9 mouse cellular contexts compared by ENCODE assay signal in the genomic region with DNA sequence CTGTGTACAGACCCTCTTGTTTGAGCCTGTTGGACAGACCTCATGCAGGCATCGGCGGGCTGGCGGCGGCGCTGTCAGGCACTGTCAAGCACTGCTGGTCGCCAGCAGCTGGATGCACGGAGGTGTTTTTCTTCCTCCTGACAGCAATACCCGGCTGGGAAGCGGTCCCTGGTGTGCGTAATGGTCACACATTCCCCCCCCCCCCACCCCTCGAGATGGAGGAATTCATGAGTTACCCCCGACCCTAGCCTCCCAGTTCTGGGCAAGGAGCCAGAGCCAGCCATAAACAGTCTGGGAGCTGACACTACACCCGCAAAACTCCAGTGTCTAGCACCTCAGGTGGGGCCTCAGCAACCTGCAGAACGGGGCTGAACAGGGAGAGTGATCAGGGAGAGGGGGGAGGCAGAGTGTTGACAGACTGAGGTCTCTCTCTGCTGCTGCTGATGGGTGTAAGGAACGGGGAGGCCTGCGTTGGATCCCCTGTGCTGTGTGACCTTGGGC. TPM values are rescaled to one million over a fixed set of nuclear protein-coding genes. Genes with fewer than 3 reads are reported as not detected.
DNase-seq lines count a peak whose midpoint lies in the region; ATAC-seq and TF ChIP-seq lines count a peak whose summit lies in the region.
"Had no signal": no experiment of that assay in that cellular context is flagged by ENCODE, and none has a peak within 500 bp of the region (broad histone marks: within the 10 kb centered on the region; RNA-seq: fewer than 3 reads in every experiment).

No protein-coding gene starts in this region.

- no peak for TF ChIP-seq CTCF in intestine, postnatal 0 days (IDR thresholded peaks at IDR 0.05; ENCODE audit: low read depth)

- no peaks in the 10 kb centered on the region for H3K36me3 ChIP-seq in intestine, embryonic 14.5 days (ENCODE audit: control insufficient read depth, insufficient read depth, low read length)
- H3K36me3 ChIP-seq in intestine, postnatal 0 days (ENCODE audit: control insufficient read depth, insufficient read depth): no peaks in the 10 kb centered on the region
- H3K36me3 ChIP-seq in forebrain, embryonic 14.5 days (ENCODE audit: control insufficient read depth, insufficient read depth, low read length): peaks cover 44% of the 10 kb centered on the region

- H3K4me1 ChIP-seq in intestine, embryonic 14.5 days (replicated peaks; ENCODE audit: control insufficient read depth, insufficient read depth, low read length): peaks cover 49% of the 10 kb centered on the region
- H3K4me1 ChIP-seq in intestine, postnatal 0 days (replicated peaks; ENCODE audit: control insufficient read depth, insufficient read depth, low read length): no peaks in the 10 kb centered on the region
- H3K4me1 ChIP-seq in forebrain, embryonic 14.5 days (ENCODE audit: control insufficient read depth, insufficient read depth, low read length): peaks cover 65% of the 10 kb centered on the region

- peak; percentile 75 for DNase-seq in intestine, embryonic 14.5 days (ENCODE audit: low spot score)
- DNase-seq in ZHBTc4 (ENCODE audit: low read depth, low spot score): peak; percentile 30
- DNase-seq in forebrain, embryonic 14.5 days (ENCODE audit: low spot score): peak; percentile 89
- DNase-seq in mesoderm, embryonic 11.5 days (ENCODE audit: low read depth, low spot score): peak; percentile 57
- DNase-seq in gastrocnemius, postnatal 10 days: no peak
- no peak for DNase-seq in Muller cell, postnatal 12 days (ENCODE audit: inconsistent ontology term)
- no peak for DNase-seq in layer of hippocampus, postnatal 14 days (ENCODE audit: low spot score in 2 of 2)
- DNase-seq: adrenal gland, postnatal 25 days had no signal

- 14% methylated on average over 16 of the region's 16 CpGs for WGBS in intestine, embryonic 14.5 days
- 27% methylated on average over 16 of the region's 16 CpGs for WGBS in intestine, postnatal 0 days
- 10% methylated on average over 16 of the region's 16 CpGs for WGBS in forebrain, embryonic 14.5 days

- peak overlapping the region; percentile 22; the same call in 1 of the 2 replicates for H3K27ac ChIP-seq in intestine, embryonic 14.5 days (ENCODE audit: low read depth)
- H3K27ac ChIP-seq in intestine, postnatal 0 days (ENCODE audit: low read depth, low read length): no peak overlapping the region
- peak overlapping the region; percentile 78 for H3K27ac ChIP-seq in forebrain, embryonic 14.5 days (ENCODE audit: low read depth, low read length)

- peak overlapping the region; percentile 22; the same call in 1 of the 2 replicates for H3K4me2 ChIP-seq in intestine, embryonic 14.5 days (ENCODE audit: low read length)
- H3K4me2 ChIP-seq in intestine, postnatal 0 days (replicated peaks; ENCODE audit: low read depth): no peak overlapping the region
- H3K4me2 ChIP-seq in forebrain, embryonic 14.5 days (ENCODE audit: low read length): peak overlapping the region; percentile 96

- H3K27me3 ChIP-seq in intestine, embryonic 14.5 days (replicated peaks; ENCODE audit: control insufficient read depth, insufficient read depth, low read length): no peaks in the 10 kb centered on the region
- no peaks in the 10 kb centered on the region for H3K27me3 ChIP-seq in intestine, postnatal 0 days (replicated peaks; ENCODE audit: control insufficient read depth, insufficient read depth, low read length)
- no peaks in the 10 kb centered on the region for H3K27me3 ChIP-seq in forebrain, embryonic 14.5 days (replicated peaks; ENCODE audit: control insufficient read depth, insufficient read depth, low read length)

- H3K9me3 ChIP-seq in intestine, embryonic 14.5 days (ENCODE audit: control insufficient read depth, low read length): no peaks in the 10 kb centered on the region
- H3K9me3 ChIP-seq in intestine, postnatal 0 days (ENCODE audit: control insufficient read depth): no peaks in the 10 kb centered on the region
- no peaks in the 10 kb centered on the region for H3K9me3 ChIP-seq in forebrain, embryonic 14.5 days (replicated peaks; ENCODE audit: control insufficient read depth, low read length)

- no peak overlapping the region for H3K9ac ChIP-seq in intestine, embryonic 14.5 days (ENCODE audit: low read length)
- H3K9ac ChIP-seq in intestine, postnatal 0 days (ENCODE audit: low read depth, low read length): no peak overlapping the region
- H3K9ac ChIP-seq in forebrain, embryonic 14.5 days (ENCODE audit: low read length): peak overlapping the region; percentile 100

- no peak overlapping the region for H3K4me3 ChIP-seq in intestine, embryonic 14.5 days (ENCODE audit: low read depth, low read length)
- no peak overlapping the region for H3K4me3 ChIP-seq in intestine, postnatal 0 days (ENCODE audit: low read depth, low read length)
- H3K4me3 ChIP-seq in forebrain, embryonic 14.5 days (ENCODE audit: low read depth, low read length): no peak overlapping the region

- peak; percentile 65; the same call in 1 of the 2 replicates for ATAC-seq in intestine, embryonic 14.5 days (replicated peaks; ENCODE audit: low FRiP score, low TSS enrichment, low read depth)
- ATAC-seq in intestine, postnatal 0 days: no peak
- peak; percentile 80 for ATAC-seq in forebrain, embryonic 14.5 days

RNA-seq across cellular contexts. Expression of gene Mn1, which starts 17.2 kb away (rescaled TPM):
- polyA plus RNA-seq in intestine, embryonic 14.5 days (2014; fragmentation: Nextera tagmentation; extraction: Ambion mirVana): 10.9 and 11.7 TPM in 2 replicates
- polyA plus RNA-seq in intestine, postnatal 0 days (2015; fragmentation: Nextera tagmentation; extraction: Ambion mirVana): 2.8 and 3.1 TPM in 2 replicates
- polyA plus RNA-seq in forebrain, embryonic 14.5 days (2014; fragmentation: Nextera tagmentation; extraction: Ambion mirVana): 57.2 and 71.2 TPM in 2 replicates
- total RNA-seq in gastrocnemius, postnatal 10 days (2021): 10 to 100 TPM; 19.6 to 30.4 TPM
- total RNA-seq in layer of hippocampus, postnatal 14 days (2021): 10 to 100 TPM; 30.9 to 31.3 TPM

Comparison
In these comparisons a context has a peak if more than half of its experiments do, and no peak if none do; other contexts are left out.
1. DNase-seq: peak in intestine, embryonic 14.5 days (single experiment), ZHBTc4 (single experiment), forebrain, embryonic 14.5 days (single experiment) and mesoderm, embryonic 11.5 days (single experiment); none in gastrocnemius, postnatal 10 days (single experiment), Muller cell, postnatal 12 days (single experiment) and layer of hippocampus, postnatal 14 days (0 of 2).